In genomic region chr7:117543041-117543440, GRCm38 (mm10) we compare ENCODE assay signal across 26 mouse cellular contexts.
DNase-seq lines count a peak whose midpoint lies in the region; ATAC-seq lines count a peak whose summit lies in the region.
"Had no signal": no experiment of that assay in that cellular context is flagged by ENCODE, and none has a peak within 500 bp of the region (broad histone marks: within the 10 kb centered on the region; RNA-seq: fewer than 3 reads in every experiment).

No protein-coding gene starts in this region.

- H3K4me1 ChIP-seq in hindbrain, embryonic 13.5 days (replicated peaks): peaks cover 38% of the 10 kb centered on the region
- peaks cover 5% of the 10 kb centered on the region for H3K4me1 ChIP-seq in hindbrain, embryonic 14.5 days (replicated peaks; ENCODE audit: control insufficient read depth, insufficient read depth, low read length)
- 0 out of 2 replicates have a peak, but pooled peaks cover 3% of the 10 kb centered on the region for H3K4me1 ChIP-seq in intestine, embryonic 16.5 days (ENCODE audit: control insufficient read depth, insufficient read depth, low read length)

- H3K9ac ChIP-seq in hindbrain, embryonic 13.5 days: 0 out of 2 replicates have a peak overlapping the region, but pooled peaks have one; percentile 29
- no peak overlapping the region for H3K9ac ChIP-seq in hindbrain, embryonic 14.5 days
- no peak overlapping the region for H3K9ac ChIP-seq in intestine, embryonic 16.5 days (ENCODE audit: low read depth, low read length)
- H3K9ac ChIP-seq: embryonic facial prominence, embryonic 15.5 days; forebrain, postnatal 0 days; liver, embryonic 14.5 days; lung, embryonic 14.5 days; neural tube, embryonic 13.5 days had no signal

- WGBS in hindbrain, embryonic 13.5 days: 46% methylated on average over 8 of the region's 8 CpGs
- WGBS in hindbrain, embryonic 14.5 days: 50% methylated on average over 8 of the region's 8 CpGs
- 62% methylated on average over 8 of the region's 8 CpGs for WGBS in intestine, embryonic 16.5 days

- DNase-seq in hindbrain, embryonic 14.5 days (ENCODE audit: low spot score): no peak
- peak; percentile 69 for DNase-seq in kidney, adult 18-20 months
- peak; percentile 70 to 73 for DNase-seq in kidney, adult 8-10 months
- DNase-seq in kidney, postnatal 25 days: peak; percentile 62 to 75
- DNase-seq in layer of hippocampus, postnatal 36 days: no peak
- DNase-seq: adrenal gland, adult 2 months; B cell, adult 2 months; cerebellum, adult 11 months; cerebellum, adult 9-11 months; forebrain, postnatal 0 days; lung, embryonic 14.5 days; lung, postnatal 36 days; retina, postnatal 1 day; right cerebral cortex, postnatal 25 days; spleen, adult 18-20 months; thymus, postnatal 36 days had no signal

- no peaks in the 10 kb centered on the region for H3K9me3 ChIP-seq in hindbrain, embryonic 13.5 days
- no peaks in the 10 kb centered on the region for H3K9me3 ChIP-seq in hindbrain, embryonic 14.5 days (ENCODE audit: control insufficient read depth, low read length)
- no peaks in the 10 kb centered on the region for H3K9me3 ChIP-seq in intestine, embryonic 16.5 days (ENCODE audit: control insufficient read depth, low read length)
- H3K9me3 ChIP-seq: embryonic facial prominence, embryonic 15.5 days; neural tube, embryonic 13.5 days had no signal

- H3K4me2 ChIP-seq in hindbrain, embryonic 13.5 days: no peak overlapping the region
- H3K4me2 ChIP-seq in hindbrain, embryonic 14.5 days (replicated peaks): no peak overlapping the region
- no peak overlapping the region for H3K4me2 ChIP-seq in intestine, embryonic 16.5 days (ENCODE audit: low read depth, low read length)
- H3K4me2 ChIP-seq: embryonic facial prominence, embryonic 15.5 days; lung, embryonic 14.5 days; neural tube, embryonic 13.5 days had no signal

- no peak overlapping the region for H3K4me3 ChIP-seq in hindbrain, embryonic 13.5 days
- no peak overlapping the region for H3K4me3 ChIP-seq in hindbrain, embryonic 14.5 days (replicated peaks; ENCODE audit: low read length)
- H3K4me3 ChIP-seq in intestine, embryonic 16.5 days (ENCODE audit: low read length): no peak overlapping the region
- H3K4me3 ChIP-seq: embryonic facial prominence, embryonic 15.5 days; myocyte; neural tube, embryonic 13.5 days had no signal

- H3K36me3 ChIP-seq in hindbrain, embryonic 13.5 days: no peaks in the 10 kb centered on the region
- no peaks in the 10 kb centered on the region for H3K36me3 ChIP-seq in hindbrain, embryonic 14.5 days (replicated peaks; ENCODE audit: control insufficient read depth, insufficient read depth)
- no peaks in the 10 kb centered on the region for H3K36me3 ChIP-seq in intestine, embryonic 16.5 days (ENCODE audit: control insufficient read depth, insufficient read depth, low read length)
- H3K36me3 ChIP-seq: embryonic facial prominence, embryonic 15.5 days; G1E; neural tube, embryonic 13.5 days had no signal

- no peak overlapping the region for H3K27ac ChIP-seq in hindbrain, embryonic 13.5 days
- no peak overlapping the region for H3K27ac ChIP-seq in hindbrain, embryonic 14.5 days
- no peak overlapping the region for H3K27ac ChIP-seq in intestine, embryonic 16.5 days (ENCODE audit: low read length)
- H3K27ac ChIP-seq: embryonic facial prominence, embryonic 15.5 days; liver, embryonic 14.5 days; neural tube, embryonic 13.5 days had no signal

- no peak for ATAC-seq in hindbrain, embryonic 13.5 days (ENCODE audit: low FRiP score)
- ATAC-seq in hindbrain, embryonic 14.5 days (ENCODE audit: low FRiP score): no peak
- no peak for ATAC-seq in intestine, embryonic 16.5 days
- ATAC-seq: forebrain, postnatal 0 days; midbrain, embryonic 16.5 days; Patski had no signal

- H3K27me3 ChIP-seq in hindbrain, embryonic 13.5 days: 0 out of 2 replicates have a peak, but pooled peaks cover 14% of the 10 kb centered on the region
- H3K27me3 ChIP-seq in hindbrain, embryonic 14.5 days (ENCODE audit: control insufficient read depth, insufficient read depth, low read length): no peaks in the 10 kb centered on the region
- H3K27me3 ChIP-seq in intestine, embryonic 16.5 days (replicated peaks; ENCODE audit: control insufficient read depth, insufficient read depth, low read length): no peaks in the 10 kb centered on the region
- H3K27me3 ChIP-seq: CH12.LX; embryonic facial prominence, embryonic 15.5 days; Patski had no signal

Comparison
In these comparisons a context has a peak if more than half of its experiments do, and no peak if none do; other contexts are left out.
1. DNase-seq: peak in kidney, adult 18-20 months (single experiment), kidney, adult 8-10 months (2 of 2) and kidney, postnatal 25 days (2 of 2); none in hindbrain, embryonic 14.5 days (single experiment) and layer of hippocampus, postnatal 36 days (0 of 2).